Mouse (Mus musculus) CD4-positive, CD25-positive, alpha-beta regulatory T cell, adult 4 months (primary cell): ENCODE results near the gene Slc2a8. TPM values are rescaled to one million over a fixed set of nuclear protein-coding genes. Genes with fewer than 3 reads are reported as not detected.
"Not testable (repeated sequence)": the region's sequence is repeated elsewhere in the genome, so short reads cannot be mapped to it uniquely, and the experiment has no call there.

Source experiments
- ATAC-seq: one replicate; pipeline ENCODE4 v1.8.0; 2017
- polyA plus RNA-seq, 2 experiments: library from polyadenylated mRNA; unstranded; fragments of 100-300 nt; shearing (Covaris generic); gene quantifications; one replicate each; pipeline ENCODE4 v1.2.1; 2017

The Slc2a8 gene
- polyA plus RNA-seq: 1 to 10 TPM; 1.7 to 3.3 TPM

GRCm38 (mm10) chr2:32981725-32982271 is at the start of gene Slc2a8:
Gene Slc2a8 (minus strand): TSS chr2:32982083.
- ATAC-seq: peak; percentile 98

GRCm38 (mm10) chr2:33025040-33025439 is 43.2 kb upstream of the Slc2a8 start:
- no peak for ATAC-seq

- no peak for ATAC-seq
Measured at GRCm38 (mm10) chr2:33024564-33024963, 42.7 kb upstream of the Slc2a8 start.

GRCm38 (mm10) chr2:33022846-33023245 is 41.0 kb upstream of the Slc2a8 start:
- no peak for ATAC-seq

GRCm38 (mm10) chr2:33018026-33018425 is 36.1 kb upstream of the Slc2a8 start:
- no peak for ATAC-seq

GRCm38 (mm10) chr2:33017191-33017590 is 35.3 kb upstream of the Slc2a8 start:
- no peak for ATAC-seq

- no peak for ATAC-seq
Measured at GRCm38 (mm10) chr2:33014877-33015276, 33.0 kb upstream of the Slc2a8 start.

- ATAC-seq: not testable (repeated sequence)
Measured at GRCm38 (mm10) chr2:33009055-33009454, 27.2 kb upstream of the Slc2a8 start.

GRCm38 (mm10) chr2:33005041-33005440 is 23.2 kb upstream of the Slc2a8 start:
- no peak for ATAC-seq

GRCm38 (mm10) chr2:33002144-33002543 is 20.3 kb upstream of the Slc2a8 start:
- ATAC-seq: no peak

GRCm38 (mm10) chr2:32999752-33000151 is 17.9 kb upstream of the Slc2a8 start:
- no peak for ATAC-seq

GRCm38 (mm10) chr2:32997792-32998191 is 15.9 kb upstream of the Slc2a8 start:
- no peak for ATAC-seq

- no peak for ATAC-seq
Measured at GRCm38 (mm10) chr2:32997081-32997480, 15.2 kb upstream of the Slc2a8 start.

- no peak for ATAC-seq
Measured at GRCm38 (mm10) chr2:32992130-32992529, 10.2 kb upstream of the Slc2a8 start.

GRCm38 (mm10) chr2:32990167-32990832 is 8.4 kb upstream of the Slc2a8 start:
- peak; percentile 23 for ATAC-seq

- ATAC-seq: no peak
Measured at GRCm38 (mm10) chr2:32989376-32989775, 7.5 kb upstream of the Slc2a8 start.

GRCm38 (mm10) chr2:32985844-32986243 is 4.0 kb upstream of the Slc2a8 start:
- no peak for ATAC-seq

- no peak for ATAC-seq
Measured at GRCm38 (mm10) chr2:32983617-32984016, 1.7 kb upstream of the Slc2a8 start.

- no peak for ATAC-seq
Measured at GRCm38 (mm10) chr2:32982700-32983099, 817 bp upstream of the Slc2a8 start.

- no peak for ATAC-seq
Measured at GRCm38 (mm10) chr2:32981281-32981680, 602 bp downstream of the Slc2a8 start.

GRCm38 (mm10) chr2:32979675-32980074 is 2.2 kb downstream of the Slc2a8 start:
- no peak for ATAC-seq

- no peak for ATAC-seq
Measured at GRCm38 (mm10) chr2:32978675-32979074, 3.2 kb downstream of the Slc2a8 start.

GRCm38 (mm10) chr2:32977114-32977513 is 4.8 kb downstream of the Slc2a8 start:
- no peak for ATAC-seq

- ATAC-seq: no peak
Measured at GRCm38 (mm10) chr2:32974216-32974615, 7.7 kb downstream of the Slc2a8 start.

- ATAC-seq: no peak
Measured at GRCm38 (mm10) chr2:32971235-32971634, 10.6 kb downstream of the Slc2a8 start.
